Mouse (Mus musculus): ENCODE measurements around the gene Kdm5a. TPM values are rescaled to one million over a fixed set of nuclear protein-coding genes. Genes with fewer than 3 reads are reported as not detected.

The Kdm5a gene
- polyA plus RNA-seq, 1 experiment from 2014 or later, result 32.7 TPM

- DNase-seq (ENCODE audit: low spot score), result peak; percentile 46
- Histone ChIP-seq H3K4me2 (replicated peaks; ENCODE audit: low read depth, low read length) (peak overlapping the region; percentile 73), H3K27ac (ENCODE audit: low read length) (peak overlapping the region; percentile 97), H3K9me3 (ENCODE audit: low read length) (no peaks in the 10 kb centered on the region), H3K9ac (replicated peaks; ENCODE audit: low read depth) (peak overlapping the region; percentile 93), H3K4me1 (ENCODE audit: insufficient read depth, low read depth, low read length) (peaks cover 3% of the 10 kb centered on the region; the same call in 1 of the 2 replicates), H3K4me3 (ENCODE audit: low read depth, low read length) (peak overlapping the region; percentile 98), H3K27me3 (replicated peaks; ENCODE audit: insufficient read depth, low read length) (no peaks in the 10 kb centered on the region), H3K36me3 (ENCODE audit: insufficient read depth, low read length) (no peaks in the 10 kb centered on the region)
- TF ChIP-seq CTCF (IDR thresholded peaks at IDR 0.05), result no peak
- TF ChIP-seq EP300 (IDR thresholded peaks at IDR 0.05), result no peak
- peak; percentile 7 for ATAC-seq
- 19% methylated on average over 15 of the region's 15 CpGs for WGBS
Measured at GRCm38 (mm10) chr6:120362774-120363687, 893 bp upstream of the Kdm5a start.

GRCm38 (mm10) chr6:120364523-120364905 lies 590 bp downstream of the Kdm5a start:
- no peaks in the 10 kb centered on the region for H3K27me3 ChIP-seq (replicated peaks; ENCODE audit: insufficient read depth, low read length)
- TF ChIP-seq CTCF (IDR thresholded peaks at IDR 0.05) (no peak), EP300 (IDR thresholded peaks at IDR 0.05) (no peak)
- DNase-seq (ENCODE audit: low spot score), result peak; percentile 32
- peak overlapping the region; percentile 73 for H3K4me2 ChIP-seq (replicated peaks; ENCODE audit: low read depth, low read length)
- under 1% methylated on average over 31 of the region's 31 CpGs for WGBS
- H3K9ac ChIP-seq (replicated peaks; ENCODE audit: low read depth), result peak overlapping the region; percentile 93
- H3K4me3 ChIP-seq (ENCODE audit: low read depth, low read length), result peak overlapping the region; percentile 98
- peak overlapping the region; percentile 97 for H3K27ac ChIP-seq (ENCODE audit: low read length)
- ATAC-seq, result peak; percentile 5; the same call in 1 of the 2 replicates
- peaks cover 9% of the 10 kb centered on the region for H3K36me3 ChIP-seq (ENCODE audit: insufficient read depth, low read length)
- H3K9me3 ChIP-seq (ENCODE audit: low read length), result no peaks in the 10 kb centered on the region
- H3K4me1 ChIP-seq (ENCODE audit: insufficient read depth, low read depth, low read length), result peaks cover 3% of the 10 kb centered on the region; the same call in 1 of the 2 replicates

GRCm38 (mm10) chr6:120365051-120365450 lies 1.1 kb downstream of the Kdm5a start:
- no peaks in the 10 kb centered on the region for H3K9me3 ChIP-seq (ENCODE audit: low read length)
- ATAC-seq (no peak), DNase-seq (ENCODE audit: low spot score) (peak; percentile 29)
- H3K27me3 ChIP-seq (replicated peaks; ENCODE audit: insufficient read depth, low read length), result no peaks in the 10 kb centered on the region
- peak overlapping the region; percentile 97; the same call in 1 of the 2 replicates for H3K27ac ChIP-seq (ENCODE audit: low read length)
- H3K36me3 ChIP-seq (ENCODE audit: insufficient read depth, low read length), result peaks cover 14% of the 10 kb centered on the region
- peak overlapping the region; percentile 93 for H3K9ac ChIP-seq (replicated peaks; ENCODE audit: low read depth)
- H3K4me3 ChIP-seq (ENCODE audit: low read depth, low read length), result peak overlapping the region; percentile 98
- peak overlapping the region; percentile 73 for H3K4me2 ChIP-seq (replicated peaks; ENCODE audit: low read depth, low read length)
- WGBS, result 1% methylated on average over 15 of the region's 15 CpGs
- peaks cover 3% of the 10 kb centered on the region; the same call in 1 of the 2 replicates for H3K4me1 ChIP-seq (ENCODE audit: insufficient read depth, low read depth, low read length)
- TF ChIP-seq EP300 (IDR thresholded peaks at IDR 0.05) (no peak), CTCF (IDR thresholded peaks at IDR 0.05) (no peak)

- TF ChIP-seq CTCF (IDR thresholded peaks at IDR 0.05), result no peak
- no peak for TF ChIP-seq EP300 (IDR thresholded peaks at IDR 0.05)
- H3K9ac ChIP-seq (replicated peaks; ENCODE audit: low read depth), result no peak overlapping the region
- WGBS, result 77% methylated on average over 2 of the region's 2 CpGs
- H3K9me3 ChIP-seq (ENCODE audit: low read length), result no peaks in the 10 kb centered on the region
- no peak overlapping the region for H3K4me2 ChIP-seq (replicated peaks; ENCODE audit: low read depth, low read length)
- DNase-seq (ENCODE audit: low spot score) (no peak), ATAC-seq (no peak)
- no peaks in the 10 kb centered on the region for H3K27me3 ChIP-seq (replicated peaks; ENCODE audit: insufficient read depth, low read length)
- peaks cover 40% of the 10 kb centered on the region; the same call in 1 of the 2 replicates for H3K36me3 ChIP-seq (ENCODE audit: insufficient read depth, low read length)
- H3K4me3 ChIP-seq (ENCODE audit: low read depth, low read length), result no peak overlapping the region
- H3K27ac ChIP-seq (ENCODE audit: low read length), result no peak overlapping the region
- H3K4me1 ChIP-seq (ENCODE audit: insufficient read depth, low read depth, low read length), result no peaks in the 10 kb centered on the region
Measured at GRCm38 (mm10) chr6:120376736-120377135, 12.8 kb downstream of the Kdm5a start.

GRCm38 (mm10) chr6:120390054-120390453 lies 26.1 kb downstream of the Kdm5a start:
- Histone ChIP-seq H3K4me2 (replicated peaks; ENCODE audit: low read depth, low read length) (no peak overlapping the region), H3K9ac (replicated peaks; ENCODE audit: low read depth) (no peak overlapping the region), H3K4me1 (ENCODE audit: insufficient read depth, low read depth, low read length) (no peaks in the 10 kb centered on the region), H3K27ac (ENCODE audit: low read length) (no peak overlapping the region), H3K27me3 (replicated peaks; ENCODE audit: insufficient read depth, low read length) (no peaks in the 10 kb centered on the region), H3K9me3 (ENCODE audit: low read length) (no peaks in the 10 kb centered on the region), H3K4me3 (ENCODE audit: low read depth, low read length) (no peak overlapping the region), H3K36me3 (ENCODE audit: insufficient read depth, low read length) (peaks cover 18% of the 10 kb centered on the region)
- no peak for ATAC-seq
- WGBS, result 81% methylated on average over 3 of the region's 3 CpGs
- TF ChIP-seq EP300 (IDR thresholded peaks at IDR 0.05), result no peak
- no peak for TF ChIP-seq CTCF (IDR thresholded peaks at IDR 0.05)
- no peak for DNase-seq (ENCODE audit: low spot score)

- no peaks in the 10 kb centered on the region for H3K4me1 ChIP-seq (ENCODE audit: insufficient read depth, low read depth, low read length)
- H3K36me3 ChIP-seq (ENCODE audit: insufficient read depth, low read length), result peaks cover 30% of the 10 kb centered on the region
- WGBS, result 90% methylated on average over 2 of the region's 2 CpGs
- no peak for TF ChIP-seq EP300 (IDR thresholded peaks at IDR 0.05)
- TF ChIP-seq CTCF (IDR thresholded peaks at IDR 0.05), result no peak
- DNase-seq (ENCODE audit: low spot score) (no peak), ATAC-seq (no peak)
- no peak overlapping the region for H3K27ac ChIP-seq (ENCODE audit: low read length)
- H3K9me3 ChIP-seq (ENCODE audit: low read length), result no peaks in the 10 kb centered on the region
- no peaks in the 10 kb centered on the region for H3K27me3 ChIP-seq (replicated peaks; ENCODE audit: insufficient read depth, low read length)
- H3K9ac ChIP-seq (replicated peaks; ENCODE audit: low read depth), result no peak overlapping the region
- H3K4me2 ChIP-seq (replicated peaks; ENCODE audit: low read depth, low read length), result no peak overlapping the region
- H3K4me3 ChIP-seq (ENCODE audit: low read depth, low read length), result no peak overlapping the region
Measured at GRCm38 (mm10) chr6:120392811-120393210, 28.9 kb downstream of the Kdm5a start.

Measured in lung, postnatal 0 days (tissue).